Mouse (Mus musculus): ENCODE measurements around the gene Pced1b.

- TF ChIP-seq EP300 (IDR thresholded peaks at IDR 0.05; ENCODE audit: insufficient read depth, low read depth, low read length) (no peak), CTCF (IDR thresholded peaks at IDR 0.05) (no peak), POLR2A (IDR thresholded peaks at IDR 0.05; ENCODE audit: insufficient read depth, low read depth, low read length) (no peak)
These were observed 34.1 kb upstream of the Pced1b start for GRCm38 (mm10) chr15:97212501-97213477.

Data from heart, adult 2 months (tissue).